Mouse (Mus musculus): ENCODE measurements around the gene Ptprn2.

DNA sequence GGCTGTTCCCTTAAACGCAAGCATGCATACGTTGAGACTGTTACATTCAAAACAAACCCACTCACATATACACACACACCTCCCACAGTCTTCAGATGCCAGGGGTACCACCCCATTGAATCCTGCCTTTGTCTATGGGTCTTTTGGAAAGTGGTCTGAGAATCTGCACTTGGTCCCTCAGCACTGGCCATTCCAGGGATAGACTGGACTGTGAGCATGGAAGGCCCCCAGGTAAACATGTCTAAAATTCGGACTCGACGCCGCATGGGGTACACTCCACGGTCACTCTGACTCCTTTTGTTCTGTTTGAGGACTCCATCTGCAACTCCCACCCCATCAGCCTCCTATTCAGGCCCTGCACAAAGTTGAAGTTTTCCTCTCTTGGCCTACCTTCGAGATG is 529 bp upstream of the Ptprn2 start:
- no peak for TF ChIP-seq CTCF (IDR thresholded peaks at IDR 0.05; ENCODE audit: borderline replicate concordance, extremely low read depth, insufficient read depth, insufficient read length)
- TF ChIP-seq POLR2A (IDR thresholded peaks at IDR 0.05; ENCODE audit: borderline replicate concordance, extremely low read depth, insufficient read depth, insufficient read length, poor library complexity, severe bottlenecking), result no peak
